Mouse (Mus musculus): ENCODE measurements at regions not wholly inside any gene's neighbourhood (a gene's known extent, or its start where the extent isn't known, plus 50 kb on each side); places are given as distances from the start of the nearest gene placed in this dataset.

GRCm38 (mm10) chr1:144300670-144301069 lies 51.6 kb upstream of the Rgs1 start:
- Histone ChIP-seq H3K9ac (ENCODE audit: control insufficient read depth, low read depth, low read length, poor library complexity, severe bottlenecking) (no peak overlapping the region), H3K9me3 (replicated peaks; ENCODE audit: insufficient read depth, low read length) (no peaks in the 10 kb centered on the region), H3K79me2 (ENCODE audit: control insufficient read depth, insufficient read depth, low read length, poor library complexity) (no peaks in the 10 kb centered on the region), H3K36me3 (ENCODE audit: control insufficient read depth in 1 of 2, insufficient read depth in 2 of 2, low read length in 2 of 2) (peaks cover 0 to 3% of the 10 kb centered on the region in 2 experiments; a peak in 2 of 4 replicates), H3K27ac (ENCODE audit: control insufficient read depth, low read depth, low read length) (no peak overlapping the region), H3K4me1 (ENCODE audit: control insufficient read depth in 1 of 2, insufficient read depth in 2 of 2, low read length in 2 of 2) (peaks cover 3% of the 10 kb centered on the region in 2 experiments; a peak in 2 of 4 replicates), H3K4me3 (ENCODE audit: control insufficient read depth in 1 of 2, insufficient read depth in 1 of 2, low read depth in 2 of 2, low read length in 2 of 2) (no peak overlapping the region), H3K27me3 (ENCODE audit: control insufficient read depth in 1 of 2, insufficient read depth in 2 of 2, low read length in 2 of 2) (no peaks in the 10 kb centered on the region)
- TF ChIP-seq USF2 (IDR thresholded peaks at IDR 0.05; ENCODE audit: borderline replicate concordance in 1 of 2, insufficient read depth in 1 of 2, low read depth in 1 of 2, low read length in 2 of 2) (no peak), MAFK (IDR thresholded peaks at IDR 0.05; ENCODE audit: borderline replicate concordance, low read depth, low read length) (no peak), HCFC1 (IDR thresholded peaks at IDR 0.05; ENCODE audit: low read depth, low read length) (no peak), ZKSCAN1 (IDR thresholded peaks at IDR 0.05; ENCODE audit: low read depth, low read length) (no peak), MXI1 (IDR thresholded peaks at IDR 0.05; ENCODE audit: low read depth, low read length) (no peak), EP300 (IDR thresholded peaks at IDR 0.05; ENCODE audit: low read depth in 1 of 2, low read length in 2 of 2) (peak in 1 of 2 experiments; percentile 41; a peak in 1 of 4 replicates), SIN3A (IDR thresholded peaks at IDR 0.05; ENCODE audit: low read length) (no peak), ELF1 (IDR thresholded peaks at IDR 0.05; ENCODE audit: low read depth, low read length) (peak; percentile 37; the same call in 1 of the 2 replicates), MAZ (IDR thresholded peaks at IDR 0.05; ENCODE audit: low read depth, low read length) (no peak)
- no peak for DNase-seq (ENCODE audit: low read depth, low spot score)

Data from MEL (cell line).